In the genomic region with DNA sequence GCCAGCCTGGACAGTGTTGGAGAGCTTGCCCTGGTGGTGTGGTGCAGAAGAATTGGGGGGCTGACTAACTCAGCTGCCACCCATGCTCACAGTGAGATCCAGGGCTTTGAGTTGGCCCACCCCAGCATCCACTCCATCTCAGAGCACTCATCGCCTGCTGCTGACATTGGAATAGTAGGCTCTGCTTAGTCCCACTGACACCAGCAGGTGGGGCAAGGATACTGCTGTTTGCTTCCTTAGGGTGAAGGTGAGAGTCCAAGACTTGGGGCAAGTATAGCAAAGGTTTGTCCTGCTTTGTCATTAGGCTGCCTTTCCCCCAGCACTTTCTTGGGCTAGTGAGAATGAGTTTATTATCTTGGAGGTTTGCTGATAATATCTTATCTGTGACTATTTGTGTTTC, we compare ENCODE assay signal across 10 mouse cellular contexts. TPM values are rescaled to one million over a fixed set of nuclear protein-coding genes. Genes with fewer than 3 reads are reported as not detected.
A peak's percentile ranks its signal among the peaks of the same experiment; 100 is the strongest.
DNase-seq lines count a peak whose midpoint lies in the region; ATAC-seq and TF ChIP-seq lines count a peak whose summit lies in the region.
"Had no signal": no experiment of that assay in that cellular context is flagged by ENCODE, and none has a peak within 500 bp of the region (broad histone marks: within the 10 kb centered on the region; RNA-seq: fewer than 3 reads in every experiment).

No protein-coding gene starts in this region.

- no peaks in the 10 kb centered on the region for H3K4me1 ChIP-seq in heart, embryonic 15.5 days (replicated peaks)
- H3K4me1 ChIP-seq in intestine, postnatal 0 days (replicated peaks; ENCODE audit: control insufficient read depth, insufficient read depth, low read length) = no peaks in the 10 kb centered on the region

- H3K9me3 ChIP-seq in heart, embryonic 15.5 days (replicated peaks) = no peaks in the 10 kb centered on the region
- no peaks in the 10 kb centered on the region for H3K9me3 ChIP-seq in intestine, postnatal 0 days (ENCODE audit: control insufficient read depth)

- no peak overlapping the region for H3K27ac ChIP-seq in heart, embryonic 15.5 days
- H3K27ac ChIP-seq in intestine, postnatal 0 days (ENCODE audit: low read depth, low read length) = no peak overlapping the region

- H3K27me3 ChIP-seq in heart, embryonic 15.5 days = no peaks in the 10 kb centered on the region
- H3K27me3 ChIP-seq in intestine, postnatal 0 days (replicated peaks; ENCODE audit: control insufficient read depth, insufficient read depth, low read length) = no peaks in the 10 kb centered on the region

- intact Hi-C loops in heart, postnatal 36 days (cut with DNase I) = no loop called here

- peak; percentile 53; the same call in 1 of the 2 replicates for ATAC-seq in heart, embryonic 15.5 days (replicated peaks; ENCODE audit: insufficient number of reproducible peaks, insufficient read depth, low FRiP score, low read depth)
- ATAC-seq in intestine, postnatal 0 days = peak; percentile 66; the same call in 1 of the 2 replicates

- WGBS in heart, embryonic 15.5 days = 22% methylated on average over 1 of the region's 1 CpGs
- 31% methylated on average over 1 of the region's 1 CpGs for WGBS in intestine, postnatal 0 days

- DNase-seq in heart, postnatal 36 days = no peak
- DNase-seq in 3T3-L1 (ENCODE audit: low read depth, low spot score) = peak; percentile 37
- peak; percentile 52 for DNase-seq in NIH3T3 (ENCODE audit: low read depth)
- peak; percentile 60 for DNase-seq in testis, postnatal 10 days (ENCODE audit: low spot score)
- no peak for DNase-seq in layer of hippocampus, adult 11-12 months (ENCODE audit: low spot score)
- no peak for DNase-seq in spleen, postnatal 14 days (ENCODE audit: low spot score in 2 of 2)

- TF ChIP-seq CTCF in intestine, postnatal 0 days (IDR thresholded peaks at IDR 0.05; ENCODE audit: low read depth) = peak; percentile 89

- H3K4me3 ChIP-seq in heart, embryonic 15.5 days = no peak overlapping the region
- no peak overlapping the region for H3K4me3 ChIP-seq in intestine, postnatal 0 days (ENCODE audit: low read depth, low read length)

- no peak overlapping the region for H3K9ac ChIP-seq in heart, embryonic 15.5 days
- H3K9ac ChIP-seq in intestine, postnatal 0 days (ENCODE audit: low read depth, low read length) = no peak overlapping the region

- no peaks in the 10 kb centered on the region for H3K36me3 ChIP-seq in heart, embryonic 15.5 days
- H3K36me3 ChIP-seq in intestine, postnatal 0 days (ENCODE audit: control insufficient read depth, insufficient read depth) = no peaks in the 10 kb centered on the region

- H3K4me2 ChIP-seq in heart, embryonic 15.5 days = no peak overlapping the region
- H3K4me2 ChIP-seq in intestine, postnatal 0 days (replicated peaks; ENCODE audit: low read depth) = no peak overlapping the region

RNA-seq across cellular contexts. Expression of gene Galntl5, which starts 7.5 kb away (rescaled TPM):
- not detected in 2 replicates for polyA plus RNA-seq in heart, embryonic 15.5 days (2015; fragmentation: Nextera tagmentation; extraction: Ambion mirVana)
- total RNA-seq in heart, postnatal 36 days (2021) = not detected
- not detected in 2 replicates for polyA plus RNA-seq in intestine, postnatal 0 days (2015; fragmentation: Nextera tagmentation; extraction: Ambion mirVana)
- total RNA-seq: layer of hippocampus, postnatal 36 days; neutrophil, adult 5-6 weeks had no signal

RNA-seq across cellular contexts. Expression of gene Galnt11, which starts 32.9 kb away (rescaled TPM):
- polyA plus RNA-seq in heart, embryonic 15.5 days (2015; fragmentation: Nextera tagmentation; extraction: Ambion mirVana) = 31.3 and 35.0 TPM in 2 replicates
- 10 to 100 TPM; 22.1 to 22.6 TPM for total RNA-seq in heart, postnatal 36 days (2021)
- 19.6 and 23.0 TPM in 2 replicates for polyA plus RNA-seq in intestine, postnatal 0 days (2015; fragmentation: Nextera tagmentation; extraction: Ambion mirVana)

RNA-seq across cellular contexts. Expression of gene E130116L18Rik, which starts 34.2 kb away (rescaled TPM):
- not detected in 2 replicates for polyA plus RNA-seq in heart, embryonic 15.5 days (2015; fragmentation: Nextera tagmentation; extraction: Ambion mirVana)
- not detected for total RNA-seq in heart, postnatal 36 days (2021)
- 1.4 and 2.0 TPM in 2 replicates for polyA plus RNA-seq in intestine, postnatal 0 days (2015; fragmentation: Nextera tagmentation; extraction: Ambion mirVana)
- total RNA-seq: layer of hippocampus, postnatal 36 days; neutrophil, adult 5-6 weeks had no signal

Comparison
In these comparisons a context has a peak if more than half of its experiments do, and no peak if none do; other contexts are left out.
1. DNase-seq: peak in 3T3-L1 (single experiment), NIH3T3 (single experiment) and testis, postnatal 10 days (single experiment); none in heart, postnatal 36 days (0 of 2), layer of hippocampus, adult 11-12 months (single experiment) and spleen, postnatal 14 days (0 of 2).